Mouse (Mus musculus) left cerebral cortex, postnatal 14 days (tissue): ENCODE measurements around the gene Fam174b. TPM values are rescaled to one million over a fixed set of nuclear protein-coding genes. Genes with fewer than 3 reads are reported as not detected.

Experiments
- DNase-seq, 2 experiments: peaks; one replicate each; pipeline ENCODE4 v3.0.0; 2021 to 2022; ENCODE audit warnings: low spot score in 2 of 2, mixed read lengths in 1 of 2
- intact Hi-C: fragments of 180-260 bp; cut with DNase I; formaldehyde crosslinking; loops from one replicate; pipeline ENCODE4 v1.15.1; 2025
- total RNA-seq, 2 experiments: library from RNA; stranded (reverse); gene quantifications; 2 replicates each; pipeline ENCODE4 v1.2.3; 2021

Fam174b gene
- total RNA-seq, 2 experiments from 2014 or later = 37.3 to 42.5 TPM

DNA sequence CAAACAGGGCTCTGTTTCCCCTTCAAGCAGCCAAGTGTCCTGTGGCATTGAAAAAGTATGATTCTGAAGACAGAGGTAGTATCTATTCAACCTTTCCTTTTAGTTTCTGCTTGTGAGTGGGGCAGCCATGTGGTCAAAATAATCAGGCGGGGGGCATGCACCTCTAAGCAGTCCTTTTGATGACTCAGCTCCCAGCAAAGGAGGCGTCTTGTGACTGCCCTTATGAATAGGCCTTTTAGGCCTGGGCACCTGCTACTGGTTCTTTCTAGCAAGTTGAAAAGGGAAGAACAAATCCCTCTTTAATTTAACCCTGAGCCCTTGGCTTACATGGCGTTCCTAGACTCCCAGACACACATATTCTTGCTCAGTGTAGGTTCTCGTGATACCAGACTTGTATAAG, 6.7 kb downstream of the Fam174b start:
- no peak for DNase-seq
- intact Hi-C loops = loop anchor here (10.0 kb wide), 1 partner anchor 608 kb away; no protein-coding TSS in a partner anchor

DNA sequence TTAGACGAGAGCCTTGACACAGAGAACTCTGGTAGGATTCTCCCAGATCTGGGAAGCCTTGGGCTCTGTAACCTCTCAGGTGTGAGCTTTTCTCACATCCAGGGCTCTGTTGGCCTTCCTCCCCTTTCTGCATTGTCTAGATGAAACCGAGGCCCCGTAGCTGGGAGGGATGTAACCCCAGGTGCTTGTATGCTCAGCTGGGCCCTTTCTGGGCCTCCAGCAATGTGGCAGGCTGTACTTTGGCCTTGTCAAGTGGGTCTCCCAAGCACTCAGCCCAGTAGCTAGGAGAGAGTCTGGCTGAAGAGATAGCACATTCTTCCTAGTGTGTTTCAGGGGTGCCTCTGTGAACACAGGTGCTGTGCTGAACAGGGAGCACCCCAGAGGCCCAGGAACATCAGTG, 7.4 kb downstream of the Fam174b start:
- intact Hi-C loops = loop anchor here (10.0 kb wide), 1 partner anchor 607 kb away; no protein-coding TSS in a partner anchor
- no peak for DNase-seq

DNA sequence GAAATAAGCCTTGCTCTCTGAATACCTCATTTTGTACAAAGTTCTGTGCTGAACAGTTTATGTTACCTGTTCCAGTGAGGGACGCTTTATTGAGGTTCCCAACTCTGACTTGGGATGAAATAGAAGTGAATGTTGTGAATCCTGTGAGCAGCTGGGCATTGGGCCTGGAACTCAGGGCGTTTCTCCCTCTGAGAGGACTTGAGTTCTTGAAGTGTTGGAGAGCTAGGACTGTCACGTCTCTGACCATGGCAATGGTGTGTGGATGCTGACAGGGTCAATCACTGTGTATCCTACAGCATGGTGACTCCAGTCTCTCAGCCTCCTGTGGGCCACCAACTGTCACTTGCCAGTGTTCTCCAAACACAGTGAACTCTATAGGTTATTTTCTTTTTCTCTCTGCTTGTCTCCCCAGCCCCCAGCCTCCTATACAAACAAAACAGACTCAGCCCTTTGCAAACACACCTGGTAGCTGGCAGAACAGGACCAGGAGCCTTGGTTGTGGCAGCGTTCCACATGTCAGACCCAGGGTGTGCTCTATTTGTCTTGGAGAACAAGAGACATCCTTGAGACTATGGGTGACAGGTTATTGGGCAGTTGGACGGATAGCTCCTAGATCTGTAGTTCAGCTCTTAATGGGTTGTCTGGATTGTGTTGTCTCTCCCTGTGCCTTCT, 8.5 kb downstream of the Fam174b start:
- DNase-seq = no peak
- intact Hi-C loops = loop anchor here (10.0 kb wide), 1 partner anchor 606 kb away; no protein-coding TSS in a partner anchor

DNA sequence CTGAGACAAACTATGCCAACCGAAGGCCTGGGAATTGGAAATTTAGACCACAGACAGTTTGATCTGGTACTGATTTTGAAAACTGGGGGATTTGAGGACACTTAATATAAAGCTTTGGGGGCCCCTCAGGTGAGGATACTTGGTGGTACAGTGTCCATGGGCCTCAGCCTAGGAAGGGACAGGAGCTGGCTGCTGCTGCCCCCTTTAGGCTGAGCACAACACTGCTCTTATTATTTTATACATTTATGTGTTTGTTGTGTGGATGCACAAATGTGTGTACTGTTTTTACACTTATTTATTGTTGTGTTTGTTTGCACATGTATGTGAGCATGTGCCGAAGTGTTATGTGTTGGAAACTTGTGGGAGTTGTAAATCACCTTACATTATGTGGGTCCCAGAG, 9.2 kb downstream of the Fam174b start:
- DNase-seq = no peak
- intact Hi-C loops = loop anchor here (10.0 kb wide), 1 partner anchor 605 kb away; no protein-coding TSS in a partner anchor

DNA sequence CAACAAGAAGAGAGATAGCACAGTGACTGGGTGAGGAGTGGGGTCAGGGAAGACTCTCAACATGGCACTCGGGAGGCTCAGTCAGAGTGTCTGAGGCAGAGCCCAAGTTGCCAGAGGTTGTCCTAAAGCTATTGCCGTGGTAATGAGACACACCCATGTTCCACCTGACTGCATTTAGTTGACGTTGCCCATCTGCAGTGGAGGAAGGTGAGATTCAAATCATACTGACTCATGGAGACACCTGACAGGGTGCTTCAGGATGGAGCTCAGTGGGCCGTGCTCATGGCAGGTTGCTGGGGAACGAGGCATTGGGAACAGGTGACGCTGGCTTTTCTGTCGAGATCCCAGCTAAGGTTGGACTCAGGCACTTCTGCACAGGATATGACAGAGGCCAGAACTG, 9.9 kb downstream of the Fam174b start:
- no peak for DNase-seq
- intact Hi-C loops = loop anchor here (10.0 kb wide), 1 partner anchor 605 kb away; no protein-coding TSS in a partner anchor

DNA sequence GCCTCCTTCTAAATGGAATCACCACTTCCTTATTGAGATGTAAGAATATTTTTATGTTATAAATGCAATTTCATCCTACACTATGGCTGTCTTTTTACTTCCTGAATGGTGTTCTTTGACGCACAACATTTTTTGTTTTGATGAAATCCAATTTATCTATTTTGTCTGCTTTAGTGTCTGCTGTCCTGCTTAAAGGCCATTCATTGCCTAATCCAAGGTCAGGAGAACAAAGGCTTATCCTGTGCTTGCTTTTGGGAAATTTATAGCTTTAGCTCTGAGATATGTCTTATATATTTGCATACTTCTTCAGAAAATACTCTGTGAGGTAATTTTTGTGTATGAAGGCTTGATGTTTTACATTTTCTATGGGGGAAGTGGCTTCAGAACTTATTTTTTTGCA, 13.5 kb downstream of the Fam174b start:
- no peak for DNase-seq
- intact Hi-C loops = no loop called here

DNA sequence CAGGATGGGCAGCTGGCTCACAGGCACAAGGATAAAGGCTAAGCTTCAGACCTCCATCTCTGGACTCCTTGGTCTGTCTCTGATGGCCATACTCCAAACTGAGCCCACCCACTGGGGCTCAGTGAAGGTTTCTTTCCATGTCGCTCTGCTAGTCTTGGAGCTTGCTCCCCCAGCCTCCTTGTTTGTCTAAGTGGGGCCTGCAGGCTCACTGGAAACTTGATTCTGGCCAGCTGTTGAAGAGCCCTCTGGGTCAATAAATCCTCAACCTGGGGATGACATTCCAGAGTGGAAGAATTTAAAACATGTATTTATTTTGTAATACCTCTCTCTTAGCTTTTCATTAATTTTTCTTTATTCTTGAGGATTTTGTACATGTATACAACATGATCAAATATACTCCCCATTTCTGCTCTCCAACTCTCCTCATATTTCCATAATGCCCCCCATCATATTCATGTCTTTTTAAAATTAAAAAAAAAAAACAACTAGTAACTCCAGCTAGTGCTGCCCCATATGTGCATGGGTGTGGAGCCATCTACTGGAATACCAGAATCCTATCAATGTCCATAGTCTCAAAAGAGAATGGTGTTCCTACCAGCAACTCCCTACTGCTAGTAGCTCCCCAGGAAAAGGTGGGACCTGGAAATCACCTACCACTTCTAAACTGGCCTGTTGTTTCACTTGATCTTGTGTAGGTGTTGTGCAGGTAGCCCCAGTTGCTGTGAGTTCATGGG, 15.4 kb downstream of the Fam174b start:
- intact Hi-C loops = loop anchor here (5.0 kb wide), 1 partner anchor 98 kb away; no protein-coding TSS in a partner anchor
- no peak for DNase-seq

DNA sequence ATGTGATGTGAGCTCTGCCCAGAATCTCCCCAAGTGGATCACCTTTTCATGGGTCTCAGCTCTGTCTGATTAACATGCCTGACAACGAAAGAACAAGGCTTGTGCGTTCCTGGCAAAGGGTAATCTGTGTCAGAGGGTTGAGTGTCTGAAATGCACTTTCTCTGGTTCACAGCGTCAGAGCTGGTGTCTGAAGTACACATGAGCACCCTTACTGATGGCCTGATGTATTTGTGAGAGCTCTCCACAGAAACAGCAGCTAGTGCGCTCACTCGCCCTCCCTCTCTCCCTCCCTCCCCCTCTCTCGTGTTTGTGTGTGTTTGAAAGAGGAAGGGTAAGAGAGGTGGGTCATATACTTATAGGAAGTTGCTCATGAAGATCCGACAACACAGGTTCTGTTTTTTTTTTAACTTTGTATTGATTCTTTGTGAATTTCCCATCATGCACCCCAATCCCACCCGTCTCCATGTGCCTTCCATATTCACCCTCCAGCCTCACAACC, 21.6 kb downstream of the Fam174b start:
- no peak for DNase-seq
- intact Hi-C loops = no loop called here

DNA sequence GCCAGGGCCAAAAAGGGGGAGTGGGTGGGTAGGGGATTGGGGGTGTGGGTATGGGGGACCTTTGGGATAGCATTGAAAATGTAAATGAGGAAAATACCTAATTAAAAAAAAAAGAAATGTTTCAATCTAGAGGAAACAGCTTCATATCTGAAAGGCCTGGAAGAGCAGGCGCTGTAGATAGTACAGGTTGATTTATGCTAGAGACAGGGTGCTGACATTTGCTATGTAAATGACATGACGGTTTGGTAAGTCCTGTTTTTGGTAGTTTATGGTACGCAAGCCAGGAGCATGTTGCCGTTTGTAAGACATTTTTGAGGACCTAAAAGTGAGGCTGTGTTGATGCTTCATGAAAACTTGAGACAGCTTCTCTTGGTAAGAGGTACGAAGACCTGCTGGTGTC, 24.6 kb downstream of the Fam174b start:
- no peak for DNase-seq
- intact Hi-C loops = no loop called here

DNA sequence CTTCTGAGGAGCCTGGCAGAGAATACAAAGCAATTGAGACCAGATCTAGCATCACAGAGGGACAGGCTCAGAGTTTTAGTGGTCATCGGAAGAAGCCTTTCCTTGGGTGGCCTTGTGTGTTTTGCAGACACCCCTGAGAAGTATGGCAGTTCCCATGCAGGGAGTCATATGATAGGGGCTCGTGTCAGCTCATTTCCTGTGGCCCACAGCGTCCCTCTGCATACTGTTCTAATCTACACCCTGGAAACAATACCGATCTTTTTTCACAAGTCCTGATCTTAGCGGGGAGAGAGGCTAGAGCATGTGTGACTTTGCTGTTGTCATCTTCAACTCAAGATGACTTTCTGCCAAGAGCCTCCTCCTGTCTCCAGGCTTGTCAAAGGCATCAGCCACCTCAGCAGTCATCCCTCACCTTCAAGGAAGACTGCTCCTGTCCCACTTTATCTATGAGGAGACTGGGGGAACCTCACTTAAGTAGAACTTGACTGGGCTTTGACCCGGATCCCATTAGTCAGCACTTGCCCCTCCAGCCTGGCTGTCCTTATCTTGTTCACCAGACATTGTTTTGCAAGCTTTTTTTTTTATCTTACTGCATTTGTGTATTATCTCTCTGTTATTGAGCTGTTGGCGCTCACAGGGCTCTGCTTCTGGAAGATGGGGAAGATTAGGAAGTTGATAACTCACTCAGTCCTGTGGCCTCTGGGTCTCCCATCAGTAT, 25.2 kb downstream of the Fam174b start:
- intact Hi-C loops = no loop called here
- no peak for DNase-seq

DNA sequence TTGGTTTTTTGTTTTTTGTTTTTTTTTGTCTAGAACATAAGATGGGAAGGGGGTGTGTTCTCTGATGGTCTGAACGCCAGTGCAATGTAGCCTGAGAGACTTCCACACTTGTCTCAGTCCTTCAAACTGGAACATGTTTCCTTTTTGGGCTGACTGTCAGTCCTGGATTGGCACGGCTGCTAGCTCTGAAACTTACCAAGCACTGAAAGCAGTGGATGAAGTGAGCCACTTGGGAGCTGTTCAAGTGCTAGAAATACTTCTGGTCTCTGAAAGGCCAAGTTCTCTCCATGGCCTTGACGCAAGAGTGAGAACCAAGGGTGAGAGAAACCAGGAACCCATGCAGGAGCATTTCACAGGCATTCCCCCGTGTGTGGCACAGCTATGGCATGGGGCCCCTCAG, 29.1 kb downstream of the Fam174b start:
- DNase-seq = no peak
- intact Hi-C loops = no loop called here

DNA sequence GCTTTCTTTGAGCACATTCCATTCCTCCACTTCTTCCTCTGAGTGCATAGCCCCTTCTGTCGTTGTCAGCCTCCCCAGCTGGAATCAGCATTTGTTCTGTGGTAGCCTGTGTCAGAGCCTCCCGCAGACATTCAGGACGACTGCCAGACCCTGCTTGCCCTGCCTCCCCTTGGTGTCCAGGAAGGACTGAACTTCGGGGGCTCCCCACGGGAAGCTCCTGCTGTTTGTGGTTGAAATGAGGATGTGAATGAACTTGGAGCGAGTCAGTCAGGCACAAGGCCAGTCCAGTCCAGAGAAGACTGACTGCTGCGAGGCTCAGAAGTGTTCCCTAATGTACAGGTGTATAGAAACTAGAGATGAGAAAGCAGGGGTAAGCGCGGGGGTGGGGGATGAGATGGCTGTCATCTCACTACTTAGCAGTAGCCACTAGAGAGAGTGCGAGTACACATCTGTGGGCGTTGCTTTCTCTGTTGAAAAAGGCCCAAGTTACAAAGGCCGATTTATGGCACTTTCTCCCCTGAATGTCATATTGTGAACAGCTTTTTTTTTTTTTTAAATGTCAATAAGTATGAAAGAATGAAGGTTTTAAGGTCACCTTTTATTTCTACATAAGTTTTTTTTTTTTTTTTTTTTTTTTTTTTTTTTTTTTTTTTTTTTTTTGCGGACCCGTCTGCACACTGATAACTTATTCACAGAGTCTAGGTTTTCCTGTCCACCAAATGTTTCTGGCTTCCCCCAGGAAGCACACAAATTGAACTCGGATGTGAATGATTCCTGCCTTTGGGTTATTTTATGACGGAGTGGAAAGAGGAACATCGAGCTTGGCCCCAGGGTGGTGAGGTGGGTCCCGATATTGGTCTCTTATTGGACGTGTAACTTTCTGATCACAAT, 31.5 kb downstream of the Fam174b start:
- intact Hi-C loops = no loop called here
- peak; percentile 14 to 21 for DNase-seq

DNA sequence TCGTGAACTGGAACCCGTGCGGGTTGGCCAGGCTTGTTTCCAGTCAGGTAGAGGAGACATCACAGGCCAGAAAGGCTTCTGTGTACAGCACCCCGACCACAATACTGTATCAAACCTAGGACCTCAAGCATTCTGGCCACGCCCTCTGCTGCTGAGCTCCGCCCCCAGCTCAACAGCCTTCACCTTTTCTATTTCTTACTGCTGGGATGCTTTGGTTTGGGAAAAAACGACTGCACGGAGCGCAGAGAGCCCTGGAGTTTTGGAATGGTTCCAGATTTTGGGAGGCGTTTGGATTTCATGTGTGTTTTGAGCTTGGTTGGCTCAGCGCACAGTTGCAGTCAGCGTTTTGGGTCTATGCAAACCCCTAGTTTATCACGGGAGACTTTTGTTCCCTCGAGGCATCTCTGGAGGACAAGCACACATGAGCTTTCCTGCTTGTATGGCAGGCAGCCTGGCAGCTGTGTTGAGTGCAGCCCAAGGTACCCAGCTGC, 32.2 kb downstream of the Fam174b start:
- intact Hi-C loops = no loop called here

DNA sequence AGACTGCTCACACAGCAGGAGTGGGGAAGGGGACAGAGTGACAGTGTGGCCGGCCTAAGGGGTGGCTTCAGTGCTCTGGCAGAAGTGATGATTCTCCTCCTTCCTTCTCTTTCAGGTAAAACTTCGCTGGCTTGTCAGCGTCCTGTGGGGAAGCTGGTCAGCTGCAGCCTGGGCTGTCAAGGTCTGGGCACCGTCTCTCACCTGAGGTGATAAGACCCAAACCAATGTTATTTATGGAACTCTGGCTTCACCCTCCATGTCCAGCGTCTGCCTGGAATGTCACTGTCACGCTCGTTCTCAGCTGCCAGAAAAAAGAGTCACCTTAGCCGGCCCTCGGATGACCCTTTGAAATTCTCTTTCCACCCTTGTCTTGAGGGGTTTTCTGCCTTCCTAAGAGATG, 34.7 kb downstream of the Fam174b start:
- intact Hi-C loops = no loop called here

More for the DNA sequence above, 32.2 kb downstream of the Fam174b start:
- no peak for DNase-seq

DNA sequence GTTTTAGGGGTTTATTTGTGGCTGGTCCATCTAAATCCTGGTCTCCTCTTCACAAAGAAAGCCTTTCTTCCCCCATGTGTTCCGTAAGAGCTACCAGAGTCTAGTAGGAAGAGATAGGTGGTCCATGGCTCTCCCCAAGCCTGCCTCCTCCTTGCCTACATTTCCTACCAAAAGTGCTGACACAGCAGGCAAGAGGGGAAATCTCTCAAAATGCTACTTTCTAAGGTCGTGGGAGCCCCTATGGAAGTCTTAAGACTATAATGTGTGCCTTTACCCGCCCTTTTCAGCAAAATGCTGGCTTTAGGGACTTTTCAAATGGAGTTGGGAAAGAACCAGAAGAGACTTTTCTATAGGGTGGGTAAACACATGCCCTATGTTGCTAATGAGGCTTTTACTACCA, 37.7 kb downstream of the Fam174b start:
- no peak for DNase-seq

More for the DNA sequence above, 34.7 kb downstream of the Fam174b start:
- no peak for DNase-seq

DNA sequence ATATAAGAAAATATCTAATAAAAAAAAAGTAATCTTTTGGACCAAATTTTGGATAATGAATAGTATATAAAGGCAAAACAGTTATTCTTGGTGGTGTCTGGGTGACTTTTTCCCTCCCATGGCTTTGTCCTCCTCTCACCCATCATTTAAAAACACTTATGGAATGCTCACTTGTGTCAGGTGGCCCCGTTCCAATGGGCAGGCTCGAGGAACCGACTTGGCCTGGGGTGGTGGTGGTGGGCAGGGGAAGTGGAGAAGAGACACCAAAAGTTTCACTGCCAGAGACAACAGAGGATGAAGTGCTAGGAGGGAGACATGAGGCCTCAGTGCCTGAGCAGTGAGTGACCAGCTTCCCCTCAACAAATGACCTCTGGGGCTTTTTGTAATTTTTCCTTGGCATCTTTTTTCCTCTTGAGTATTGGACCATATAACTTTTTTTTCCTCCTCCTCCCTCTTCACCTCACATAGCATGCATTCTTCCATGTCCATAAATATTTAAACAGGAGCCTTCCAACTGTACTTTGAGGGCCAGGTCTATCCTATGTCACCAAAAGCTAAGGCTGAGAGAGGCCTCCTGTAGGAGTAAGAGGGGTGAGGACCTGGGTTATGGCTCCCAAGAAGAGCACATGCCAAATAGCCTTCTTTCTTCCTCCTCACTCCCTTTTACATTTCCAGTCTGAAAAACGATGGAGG, 44.8 kb downstream of the Fam174b start:
- no peak for DNase-seq
- intact Hi-C loops = no loop called here

More for the DNA sequence above, 37.7 kb downstream of the Fam174b start:
- intact Hi-C loops = no loop called here

DNA sequence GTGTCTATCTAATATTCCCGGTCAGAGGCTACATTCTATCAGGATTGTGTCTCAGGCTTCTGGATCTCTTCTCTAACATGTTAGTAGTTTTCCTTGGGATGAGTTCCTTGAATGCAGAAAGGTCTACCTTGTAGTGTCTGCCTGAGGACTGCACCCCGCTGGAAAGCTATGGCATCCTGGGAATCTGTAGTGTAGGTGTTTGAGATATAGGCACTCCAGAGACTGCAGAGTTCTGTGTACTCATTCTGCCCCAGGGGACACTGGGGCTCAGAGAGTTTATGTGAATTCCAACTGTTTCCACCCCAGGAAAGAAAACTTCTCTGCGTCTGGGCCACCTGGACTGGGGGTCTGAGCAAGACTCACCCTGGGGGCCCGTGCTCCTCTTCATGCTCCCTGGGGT, 45.7 kb downstream of the Fam174b start:
- DNase-seq = no peak
- intact Hi-C loops = no loop called here

DNA sequence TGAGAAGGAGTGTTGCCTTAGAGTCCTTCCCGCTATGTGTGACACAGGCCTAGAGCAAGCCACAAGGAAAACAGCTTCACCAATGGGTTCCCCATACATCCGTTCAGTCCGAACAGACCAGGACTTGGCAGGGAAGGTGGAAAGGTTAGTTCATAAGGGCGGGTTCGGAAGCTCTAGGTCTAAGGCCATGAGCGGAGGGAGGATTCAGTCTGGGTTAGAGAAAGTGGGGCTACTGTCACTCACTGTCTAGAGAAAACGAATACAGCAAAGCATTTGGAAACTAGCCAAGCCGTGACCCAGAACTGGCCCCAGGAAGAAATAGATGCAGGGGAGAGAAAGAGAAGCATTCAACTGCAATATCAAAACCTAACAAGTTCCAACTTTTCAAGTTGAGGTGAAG, 47.4 kb downstream of the Fam174b start:
- intact Hi-C loops = no loop called here
- DNase-seq = no peak
